In genomic region chr6:113075261-113075660, GRCm38 (mm10) we compare ENCODE assay signal across 8 mouse cellular contexts. TPM values are rescaled to one million over a fixed set of nuclear protein-coding genes. Genes with fewer than 3 reads are reported as not detected.
DNase-seq lines count a peak whose midpoint lies in the region; ATAC-seq and TF ChIP-seq lines count a peak whose summit lies in the region.

No protein-coding gene starts in this region.

- H3K27ac ChIP-seq in embryonic facial prominence, embryonic 13.5 days = peak overlapping the region; percentile 100
- H3K27ac ChIP-seq in limb, embryonic 14.5 days (replicated peaks; ENCODE audit: low read depth, low read length) = peak overlapping the region; percentile 100

- TF ChIP-seq POLR2A in limb, embryonic 14.5 days (IDR thresholded peaks at IDR 0.05; ENCODE audit: borderline replicate concordance, extremely low read depth, insufficient read depth, insufficient read length) = no peak

- H3K36me3 ChIP-seq in embryonic facial prominence, embryonic 13.5 days = peaks cover 3% of the 10 kb centered on the region
- H3K36me3 ChIP-seq in limb, embryonic 14.5 days (ENCODE audit: control insufficient read depth, insufficient read depth, low read length) = peaks cover 7% of the 10 kb centered on the region; the same call in 1 of the 2 replicates

- peak overlapping the region; percentile 99 for H3K9ac ChIP-seq in embryonic facial prominence, embryonic 13.5 days
- H3K9ac ChIP-seq in limb, embryonic 14.5 days (ENCODE audit: low read depth, low read length, severe bottlenecking) = peak overlapping the region; percentile 99

- no peaks in the 10 kb centered on the region for H3K9me3 ChIP-seq in embryonic facial prominence, embryonic 13.5 days
- no peaks in the 10 kb centered on the region for H3K9me3 ChIP-seq in limb, embryonic 14.5 days (ENCODE audit: control insufficient read depth, low read length)

- peak; percentile 43 for DNase-seq in cerebellum, adult 9-10 months
- no peak for DNase-seq in cerebellum, postnatal 14 days
- DNase-seq in 3134 (ENCODE audit: extremely low read depth, insufficient read length, low spot score) = peak; percentile 42
- DNase-seq in limb, embryonic 14.5 days (ENCODE audit: low spot score) = no peak
- DNase-seq in urinary bladder, postnatal 36 days (ENCODE audit: low spot score in 2 of 2) = no peak
- DNase-seq in adrenal gland, adult 18-20 months (ENCODE audit: low spot score in 2 of 2) = no peak
- DNase-seq in cerebellum, postnatal 4 days (ENCODE audit: low spot score in 2 of 2) = no peak

- H3K4me3 ChIP-seq in embryonic facial prominence, embryonic 13.5 days = peak overlapping the region; percentile 92
- peak overlapping the region; percentile 92 for H3K4me3 ChIP-seq in limb, embryonic 14.5 days (replicated peaks; ENCODE audit: low read length)

- WGBS in embryonic facial prominence, embryonic 13.5 days = 17% methylated on average over 3 of the region's 3 CpGs
- WGBS in limb, embryonic 14.5 days = 17% methylated on average over 3 of the region's 3 CpGs

- H3K4me2 ChIP-seq in embryonic facial prominence, embryonic 13.5 days = peak overlapping the region; percentile 71
- H3K4me2 ChIP-seq in limb, embryonic 14.5 days (replicated peaks; ENCODE audit: low read depth, low read length, severe bottlenecking) = peak overlapping the region; percentile 56

- ATAC-seq in embryonic facial prominence, embryonic 13.5 days (ENCODE audit: insufficient number of reproducible peaks, insufficient read depth, low FRiP score, low TSS enrichment, low read depth) = no peak
- ATAC-seq in limb, embryonic 14.5 days (ENCODE audit: low FRiP score, low read depth) = no peak

- H3K27me3 ChIP-seq in embryonic facial prominence, embryonic 13.5 days = no peaks in the 10 kb centered on the region
- no peaks in the 10 kb centered on the region for H3K27me3 ChIP-seq in limb, embryonic 14.5 days (ENCODE audit: control insufficient read depth, insufficient read depth, low read length)

- H3K4me1 ChIP-seq in embryonic facial prominence, embryonic 13.5 days = peaks cover 22% of the 10 kb centered on the region
- peaks cover 28% of the 10 kb centered on the region for H3K4me1 ChIP-seq in limb, embryonic 14.5 days (ENCODE audit: control insufficient read depth, insufficient read depth, low read length)

RNA-seq across cellular contexts. Expression of gene Setd5, which starts 1.9 kb away (rescaled TPM):
- 84.0 and 91.0 TPM in 2 replicates for polyA plus RNA-seq in embryonic facial prominence, embryonic 13.5 days (2015; fragmentation: Nextera tagmentation; extraction: Ambion mirVana)
- polyA plus RNA-seq in limb, embryonic 14.5 days (2012; rRNA removed) = 93.8 and 103 TPM in 2 replicates
- 90.2 and 93.4 TPM in 2 replicates for polyA plus RNA-seq in limb, embryonic 14.5 days (2014; fragmentation: Nextera tagmentation; extraction: Ambion mirVana)
- total RNA-seq in adrenal gland, adult 18-20 months (2021) = 10 to 100 TPM; 72.2 to 86.2 TPM

RNA-seq across cellular contexts. Expression of gene Thumpd3, which starts 29.2 kb away (rescaled TPM):
- 55.0 and 55.9 TPM in 2 replicates for polyA plus RNA-seq in embryonic facial prominence, embryonic 13.5 days (2015; fragmentation: Nextera tagmentation; extraction: Ambion mirVana)
- polyA plus RNA-seq in limb, embryonic 14.5 days (2012; rRNA removed) = 18.8 and 25.1 TPM in 2 replicates
- polyA plus RNA-seq in limb, embryonic 14.5 days (2014; fragmentation: Nextera tagmentation; extraction: Ambion mirVana) = 36.7 and 38.7 TPM in 2 replicates
- 10 to 100 TPM; 38.6 to 40.9 TPM for total RNA-seq in adrenal gland, adult 18-20 months (2021)

Comparison
In these comparisons a context has a peak if more than half of its experiments do, and no peak if none do; other contexts are left out.
1. DNase-seq: peak in cerebellum, adult 9-10 months (single experiment) and 3134 (single experiment); none in cerebellum, postnatal 14 days (0 of 2), limb, embryonic 14.5 days (single experiment), urinary bladder, postnatal 36 days (0 of 2), adrenal gland, adult 18-20 months (0 of 2) and cerebellum, postnatal 4 days (0 of 2).